Mouse (Mus musculus) macrophage (primary cell): ENCODE results near the gene Slc7a7. TPM values are rescaled to one million over a fixed set of nuclear protein-coding genes. Genes with fewer than 3 reads are reported as not detected.

ENCODE experiments used
- polyA plus RNA-seq: library from polyadenylated mRNA; stranded (reverse); fragments of 250-400 nt; gene quantifications from 3 replicates; pipeline ENCODE4 v1.2.4, GENCODE M21; 2018; ENCODE audit warnings: inconsistent platforms

The Slc7a7 gene
- polyA plus RNA-seq, 1 experiment from 2014 or later: 48.3 TPM

Other genes with a start within 250 kb of the Slc7a7 start
- 65.9 to 151 TPM (median 121 TPM) in 3 replicates for gene Dad1, start 163.7 kb downstream of the Slc7a7 start, polyA plus RNA-seq
- gene Abhd4, start 163.6 kb downstream of the Slc7a7 start, polyA plus RNA-seq: 52.1 to 98.9 TPM (median 69.8 TPM) in 3 replicates
- not detected in 3 replicates for gene Olfr49, start 132.8 kb downstream of the Slc7a7 start, polyA plus RNA-seq
- gene Oxa1l, start 56.9 kb downstream of the Slc7a7 start, polyA plus RNA-seq: 29.2 to 46.0 TPM (median 33.9 TPM) in 3 replicates
- 40.3 to 199 TPM (median 94.6 TPM) in 3 replicates for gene Mrpl52, start 9.1 kb upstream of the Slc7a7 start, polyA plus RNA-seq
- 19.5 to 30.7 TPM (median 25.0 TPM) in 3 replicates for gene Mmp14, start 13.8 kb upstream of the Slc7a7 start, polyA plus RNA-seq
- 48.6 to 72.9 TPM (median 53.7 TPM) in 3 replicates for gene Lrp10, start 46.4 kb upstream of the Slc7a7 start, polyA plus RNA-seq
- not detected in 3 replicates for gene Rem2, start 58.3 kb upstream of the Slc7a7 start, polyA plus RNA-seq
- gene Prmt5, start 99.7 kb upstream of the Slc7a7 start, polyA plus RNA-seq: 13.8 to 37.2 TPM (median 33.4 TPM) in 3 replicates
- gene Haus4, start 136.8 kb upstream of the Slc7a7 start, polyA plus RNA-seq: 12.0 to 20.7 TPM (median 13.2 TPM) in 3 replicates
- 0.33 to 0.94 TPM (median 0.66 TPM) in 3 replicates for gene Ajuba, start 159.8 kb upstream of the Slc7a7 start, polyA plus RNA-seq
- 3.5 to 3.9 TPM (median 3.7 TPM) in 3 replicates for gene 4931414P19Rik, start 188.2 kb upstream of the Slc7a7 start, polyA plus RNA-seq
- gene Psmb5, start 200.2 kb upstream of the Slc7a7 start, polyA plus RNA-seq: 32.9 to 235 TPM (median 122 TPM) in 3 replicates
- gene Psmb11, start 203.7 kb upstream of the Slc7a7 start, polyA plus RNA-seq: not detected in 3 replicates
- gene Gm17606, start 223.2 kb upstream of the Slc7a7 start, polyA plus RNA-seq: not detected in 3 replicates
- gene Cdh24, start 223.6 kb upstream of the Slc7a7 start, polyA plus RNA-seq: 0.06 to 0.11 TPM in 2 of 3 replicates, not detected in the other